Mouse (Mus musculus) limb, embryonic 12.5 days (tissue): ENCODE data around the gene Olfr543. TPM values are rescaled to one million over a fixed set of nuclear protein-coding genes. Genes with fewer than 3 reads are reported as not detected.

Experiments
- ATAC-seq: fragments of 200-750 bp; cut with Nextera tagmentation; 2 replicates; pipeline ENCODE4 v1.8.0; 2017; ENCODE audit warnings: low read depth, moderate TSS enrichment; ENCODE audit not compliant: insufficient number of reproducible peaks, insufficient read depth, low FRiP score, low TSS enrichment
- H3K27ac ChIP-seq: fragments of 300-500 bp; sonication (generic); 2 replicates; pipeline ENCODE4 v1.5.1; 2016; ENCODE audit warnings: mild to moderate bottlenecking, moderate library complexity
- H3K27me3 ChIP-seq: fragments of 300-500 bp; sonication (generic); 2 replicates; pipeline ENCODE4 v1.6.1; 2016; ENCODE audit warnings: mild to moderate bottlenecking, moderate library complexity
- H3K36me3 ChIP-seq: fragments of 300-500 bp; sonication (generic); 2 replicates; pipeline ENCODE4 v1.6.1; 2016; ENCODE audit warnings: mild to moderate bottlenecking, moderate library complexity
- H3K4me1 ChIP-seq: fragments of 300-500 bp; sonication (generic); replicated peaks from 2 replicates; pipeline ENCODE4 v1.6.1; 2016
- H3K4me2 ChIP-seq: fragments of 300-500 bp; sonication (generic); 2 replicates; pipeline ENCODE4 v1.6.1; 2016; ENCODE audit warnings: mild to moderate bottlenecking, moderate library complexity
- H3K4me3 ChIP-seq: fragments of 300-500 bp; sonication (generic); replicated peaks from 2 replicates; pipeline ENCODE4 v1.5.1; 2016; ENCODE audit warnings: mild to moderate bottlenecking
- H3K9ac ChIP-seq: fragments of 300-500 bp; sonication (generic); replicated peaks from 2 replicates; pipeline ENCODE4 v1.6.1; 2016; ENCODE audit warnings: mild to moderate bottlenecking, moderate library complexity
- H3K9me3 ChIP-seq: fragments of 300-500 bp; sonication (generic); 2 replicates; pipeline ENCODE4 v1.6.1; 2016; ENCODE audit warnings: mild to moderate bottlenecking, moderate library complexity
- WGBS: fragments of 180-500 bp; shearing (Covaris S2); methylation state at CpG from one replicate; pipeline ENCODE4 v1.1.7; 2016; 5-methylcytosine and 5-hydroxymethylcytosine counted together
- polyA plus RNA-seq: library from polyadenylated mRNA; unstranded; fragments of >200 nt; fragmentation: Nextera tagmentation; extraction: Ambion mirVana; gene quantifications from 2 replicates; pipeline ENCODE4 v1.2.1, GENCODE M21; 2016

Olfr543 gene
- 0.24 and 0.33 TPM in 2 replicates for polyA plus RNA-seq

GRCm38 (mm10) chr7:102481579-102481978, at the start of gene Olfr543:
TSS of gene Olfr543 (minus strand) at chr7:102481679.
- H3K4me2 ChIP-seq: no peak within 1 kb of the TSS
- no peak within 1 kb of the TSS for H3K4me3 ChIP-seq
- no peaks in the 10 kb centered on the region for H3K36me3 ChIP-seq
- H3K9me3 ChIP-seq: no peaks in the 10 kb centered on the region
- no peak within 1 kb of the TSS for H3K27ac ChIP-seq
- H3K9ac ChIP-seq: no peak within 1 kb of the TSS
- no peak for ATAC-seq
- H3K4me1 ChIP-seq: no peaks in the 10 kb centered on the region
- H3K27me3 ChIP-seq: no peaks in the 10 kb centered on the region
- WGBS: 92% methylated on average over 4 of the region's 4 CpGs

- H3K9me3 ChIP-seq: no peaks in the 10 kb centered on the region
- H3K4me3 ChIP-seq: no peak overlapping the region
- H3K4me1 ChIP-seq: no peaks in the 10 kb centered on the region
- no peaks in the 10 kb centered on the region for H3K27me3 ChIP-seq
- no peak overlapping the region for H3K9ac ChIP-seq
- no peak for ATAC-seq
- no peaks in the 10 kb centered on the region for H3K36me3 ChIP-seq
- H3K27ac ChIP-seq: no peak overlapping the region
- no peak overlapping the region for H3K4me2 ChIP-seq
- 79% methylated on average over 1 of the region's 1 CpGs for WGBS
Observed at GRCm38 (mm10) chr7:102529052-102529451, 47.6 kb upstream of the Olfr543 start.

GRCm38 (mm10) chr7:102517051-102517335, 35.5 kb upstream of the Olfr543 start:
- Histone ChIP-seq H3K4me3 (no peak overlapping the region), H3K9me3 (no peaks in the 10 kb centered on the region), H3K9ac (no peak overlapping the region), H3K36me3 (no peaks in the 10 kb centered on the region), H3K4me1 (peaks cover 9% of the 10 kb centered on the region; the same call in 1 of the 2 replicates), H3K27me3 (peaks cover 34% of the 10 kb centered on the region), H3K27ac (no peak overlapping the region), H3K4me2 (no peak overlapping the region)
- 79% methylated on average over 2 of the region's 2 CpGs for WGBS
- ATAC-seq: no peak

DNA sequence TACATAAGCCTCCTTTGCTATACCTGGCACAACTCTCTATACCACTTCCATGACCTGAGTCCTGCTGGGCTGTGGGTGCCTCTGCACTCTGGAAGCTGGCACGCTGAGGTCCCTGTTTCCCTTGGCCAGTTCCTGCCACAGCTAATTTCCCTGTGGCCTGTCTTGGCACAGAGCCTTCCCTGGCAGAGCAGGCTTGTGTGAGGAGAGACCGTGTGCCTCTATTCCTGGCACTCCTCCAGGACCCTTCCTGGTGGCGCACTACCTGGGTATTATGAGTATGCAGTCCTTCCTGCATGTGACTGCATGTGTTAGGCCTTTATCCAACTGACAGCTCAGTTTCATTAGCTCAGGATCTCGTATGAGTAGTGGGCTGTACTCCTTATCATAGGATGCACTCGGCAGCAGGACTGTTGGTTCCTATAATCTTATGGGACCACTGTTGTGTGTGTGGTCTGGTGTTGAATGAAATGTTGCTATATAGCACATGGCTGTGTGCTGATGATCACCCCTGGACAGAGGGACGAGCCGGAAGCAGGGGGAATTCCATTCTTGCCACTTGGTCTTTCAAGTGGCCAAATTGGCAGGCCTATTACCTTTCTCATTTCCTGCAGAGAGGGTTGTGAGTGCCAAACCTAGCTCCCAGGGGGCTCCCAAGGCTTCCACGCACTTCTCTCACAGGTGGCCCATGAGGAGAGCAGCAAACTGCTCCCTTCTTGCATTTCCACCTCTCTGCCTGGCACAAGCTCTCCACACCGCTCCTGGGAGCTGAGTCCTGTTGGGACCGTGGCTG, 35.0 kb upstream of the Olfr543 start:
- Histone ChIP-seq H3K4me1 (peaks cover 9% of the 10 kb centered on the region; the same call in 1 of the 2 replicates), H3K27ac (no peak overlapping the region), H3K9ac (no peak overlapping the region), H3K4me3 (no peak overlapping the region), H3K4me2 (no peak overlapping the region), H3K36me3 (no peaks in the 10 kb centered on the region), H3K9me3 (no peaks in the 10 kb centered on the region), H3K27me3 (peaks cover 40% of the 10 kb centered on the region)
- 72% methylated on average over 10 of the region's 10 CpGs for WGBS
- no peak for ATAC-seq

DNA sequence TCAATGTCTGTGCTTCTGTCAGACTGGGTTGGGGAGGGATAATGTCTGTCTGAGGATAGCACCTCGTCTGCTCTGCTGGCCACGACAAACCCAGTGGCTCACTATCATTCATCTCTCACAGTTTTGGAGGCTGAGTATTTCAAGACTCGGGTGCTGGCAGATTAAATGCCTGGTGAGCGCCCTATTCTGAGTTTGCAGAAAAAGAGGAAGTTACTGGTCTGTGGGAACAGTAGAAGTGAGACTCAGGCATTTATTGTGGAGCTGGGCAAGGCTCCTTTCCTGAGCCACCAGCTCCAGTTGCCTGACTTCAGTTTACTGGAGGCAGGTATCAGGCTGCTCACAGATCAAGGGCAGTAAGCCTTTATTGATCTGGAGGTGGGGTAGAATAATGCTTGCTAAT, 32.7 kb upstream of the Olfr543 start:
- 62% methylated on average over 4 of the region's 4 CpGs for WGBS
- H3K4me3 ChIP-seq: no peak overlapping the region
- peaks cover 53% of the 10 kb centered on the region for H3K27me3 ChIP-seq
- no peak overlapping the region for H3K4me2 ChIP-seq
- ATAC-seq: no peak
- no peaks in the 10 kb centered on the region for H3K36me3 ChIP-seq
- H3K4me1 ChIP-seq: peaks cover 9% of the 10 kb centered on the region; the same call in 1 of the 2 replicates
- H3K9ac ChIP-seq: no peak overlapping the region
- H3K9me3 ChIP-seq: no peaks in the 10 kb centered on the region
- H3K27ac ChIP-seq: no peak overlapping the region

GRCm38 (mm10) chr7:102512814-102513435, 31.4 kb upstream of the Olfr543 start:
- peak overlapping the region; percentile 84 for H3K4me2 ChIP-seq
- H3K9ac ChIP-seq: peak overlapping the region; percentile 68
- ATAC-seq: peak; percentile 85
- H3K4me3 ChIP-seq: peak overlapping the region; percentile 46
- H3K36me3 ChIP-seq: no peaks in the 10 kb centered on the region
- 1% methylated on average over 54 of the region's 54 CpGs for WGBS
- H3K27me3 ChIP-seq: peaks cover 53% of the 10 kb centered on the region
- no peak overlapping the region for H3K27ac ChIP-seq
- H3K4me1 ChIP-seq: peaks cover 9% of the 10 kb centered on the region; the same call in 1 of the 2 replicates
- H3K9me3 ChIP-seq: no peaks in the 10 kb centered on the region

- peaks cover 53% of the 10 kb centered on the region for H3K27me3 ChIP-seq
- WGBS: 89% methylated on average over 10 of the region's 10 CpGs
- peaks cover 9% of the 10 kb centered on the region; the same call in 1 of the 2 replicates for H3K4me1 ChIP-seq
- no peak for ATAC-seq
- no peak overlapping the region for H3K4me3 ChIP-seq
- H3K27ac ChIP-seq: no peak overlapping the region
- H3K9ac ChIP-seq: no peak overlapping the region
- no peak overlapping the region for H3K4me2 ChIP-seq
- H3K9me3 ChIP-seq: no peaks in the 10 kb centered on the region
- H3K36me3 ChIP-seq: no peaks in the 10 kb centered on the region
Observed at GRCm38 (mm10) chr7:102511927-102512326, 30.4 kb upstream of the Olfr543 start.

- H3K27me3 ChIP-seq: peaks cover 40% of the 10 kb centered on the region
- H3K9ac ChIP-seq: no peak overlapping the region
- no peak overlapping the region for H3K4me2 ChIP-seq
- no peak overlapping the region for H3K27ac ChIP-seq
- H3K4me3 ChIP-seq: no peak overlapping the region
- H3K9me3 ChIP-seq: no peaks in the 10 kb centered on the region
- no peak for ATAC-seq
- peaks cover 5% of the 10 kb centered on the region; the same call in 1 of the 2 replicates for H3K4me1 ChIP-seq
- 68% methylated on average over 7 of the region's 7 CpGs for WGBS
- no peaks in the 10 kb centered on the region for H3K36me3 ChIP-seq
Observed at GRCm38 (mm10) chr7:102509726-102510125, 28.2 kb upstream of the Olfr543 start.

DNA sequence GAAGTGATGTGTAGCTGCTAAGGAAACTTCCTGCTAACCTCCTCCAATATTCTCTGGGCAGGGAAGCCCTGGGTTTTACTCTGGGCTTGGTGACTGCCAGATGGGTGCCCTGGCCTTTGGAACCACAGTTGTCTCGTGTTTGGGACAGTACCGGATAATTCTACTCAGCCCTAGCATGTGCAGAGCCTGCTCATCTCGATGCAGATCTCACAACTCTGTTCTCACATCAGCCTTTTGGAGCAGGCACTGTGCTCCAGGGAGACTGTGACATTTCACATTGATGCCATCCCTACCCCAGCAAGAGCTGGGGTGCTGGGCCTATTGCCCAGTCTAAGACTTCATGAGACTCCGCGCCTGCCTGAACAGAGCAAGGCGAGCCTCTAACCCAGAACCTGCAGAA, 27.2 kb upstream of the Olfr543 start:
- Histone ChIP-seq H3K36me3 (no peaks in the 10 kb centered on the region), H3K9me3 (no peaks in the 10 kb centered on the region), H3K27ac (no peak overlapping the region), H3K4me2 (no peak overlapping the region), H3K27me3 (peaks cover 31% of the 10 kb centered on the region), H3K9ac (no peak overlapping the region), H3K4me1 (peaks cover 5% of the 10 kb centered on the region; the same call in 1 of the 2 replicates), H3K4me3 (no peak overlapping the region)
- 93% methylated on average over 6 of the region's 6 CpGs for WGBS
- no peak for ATAC-seq

DNA sequence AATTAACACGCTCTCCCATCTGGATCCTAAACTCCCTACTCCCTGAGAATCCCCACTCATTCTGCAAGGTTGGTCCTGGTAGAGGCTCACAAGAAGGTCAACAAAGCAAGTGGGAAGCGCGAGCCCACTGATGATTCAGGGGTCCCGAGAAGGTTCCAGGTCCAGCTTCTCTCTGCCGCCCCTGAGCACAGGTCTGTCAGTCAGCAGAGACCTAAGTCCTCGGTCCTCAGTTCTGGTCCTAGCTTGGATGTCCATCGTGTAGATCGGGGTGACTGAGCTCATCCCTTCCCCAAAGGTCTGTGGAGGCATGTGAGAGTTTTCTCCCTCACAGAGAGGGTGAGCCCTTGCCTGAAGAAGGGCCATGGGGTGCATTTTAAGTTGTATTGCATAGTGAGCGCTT, 26.6 kb upstream of the Olfr543 start:
- Histone ChIP-seq H3K27ac (no peak overlapping the region), H3K4me3 (no peak overlapping the region), H3K9me3 (no peaks in the 10 kb centered on the region), H3K4me1 (peaks cover 5% of the 10 kb centered on the region; the same call in 1 of the 2 replicates), H3K9ac (no peak overlapping the region), H3K36me3 (no peaks in the 10 kb centered on the region), H3K4me2 (no peak overlapping the region), H3K27me3 (peaks cover 28% of the 10 kb centered on the region)
- no peak for ATAC-seq
- 88% methylated on average over 9 of the region's 9 CpGs for WGBS

DNA sequence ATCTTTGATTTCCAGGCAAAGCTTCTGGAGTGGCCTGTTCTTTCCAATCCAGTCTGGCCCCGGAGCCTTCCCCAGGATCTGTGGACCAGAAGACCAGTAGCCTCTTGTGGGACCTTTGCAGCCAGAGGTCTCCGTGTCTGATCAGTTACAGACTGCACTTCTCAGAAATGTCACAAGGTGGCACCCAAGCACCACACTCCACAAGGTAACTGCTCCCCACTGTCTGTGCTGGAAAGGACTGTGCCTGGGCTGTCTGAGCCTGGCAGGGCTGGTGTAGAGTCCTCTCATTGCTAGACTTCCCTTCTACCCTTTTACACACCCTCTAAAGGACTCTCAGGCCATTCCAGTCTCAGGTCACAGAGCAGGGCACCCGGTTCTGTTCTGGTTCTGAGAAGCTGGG, 25.4 kb upstream of the Olfr543 start:
- 53% methylated on average over 3 of the region's 3 CpGs for WGBS
- no peak overlapping the region for H3K27ac ChIP-seq
- H3K4me2 ChIP-seq: no peak overlapping the region
- no peak overlapping the region for H3K9ac ChIP-seq
- ATAC-seq: peak; percentile 72; the same call in 1 of the 2 replicates
- H3K4me3 ChIP-seq: no peak overlapping the region
- H3K36me3 ChIP-seq: no peaks in the 10 kb centered on the region
- H3K9me3 ChIP-seq: no peaks in the 10 kb centered on the region
- peaks cover 17% of the 10 kb centered on the region for H3K27me3 ChIP-seq
- H3K4me1 ChIP-seq: no peaks in the 10 kb centered on the region
